8 mouse cellular contexts compared by ENCODE assay signal in the genomic region with DNA sequence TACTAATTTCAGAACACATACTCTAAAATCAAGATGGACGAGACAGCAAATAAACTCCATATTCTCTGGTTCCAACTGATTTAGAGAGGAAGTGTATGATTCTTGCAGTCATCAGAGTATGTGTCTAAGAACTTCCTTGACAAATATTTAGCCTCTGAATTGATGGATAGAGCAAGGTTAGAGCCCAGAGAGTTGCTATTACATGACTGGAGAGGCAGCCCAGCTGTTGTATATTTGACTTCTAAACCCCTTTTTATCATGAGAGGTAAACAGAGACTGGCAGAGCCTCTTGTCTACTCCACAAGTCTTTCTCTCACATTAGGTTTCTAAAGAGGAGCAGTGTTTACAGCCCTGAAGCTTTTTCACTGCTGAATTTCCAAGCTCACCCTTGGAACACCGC.
"Had no signal": no experiment of that assay in that cellular context is flagged by ENCODE, and none has a peak within 500 bp of the region (broad histone marks: within the 10 kb centered on the region; RNA-seq: fewer than 3 reads in every experiment).

No protein-coding gene starts in this region.

- ATAC-seq: inflammation-experienced regulatory T-cells, adult 6 months; liver, embryonic 12.5 days; midbrain, embryonic 13.5 days had no signal

- H3K27ac ChIP-seq: limb, embryonic 15.5 days; liver, embryonic 12.5 days; midbrain, embryonic 13.5 days; stomach, postnatal 0 days had no signal

- H3K9me3 ChIP-seq: limb, embryonic 15.5 days; liver, embryonic 12.5 days; midbrain, embryonic 13.5 days had no signal

- DNase-seq: kidney, adult 18-20 months; kidney, postnatal 14 days; thymus, postnatal 14 days had no signal

- H3K4me3 ChIP-seq: limb, embryonic 15.5 days; liver, embryonic 12.5 days; midbrain, embryonic 13.5 days had no signal

- H3K27me3 ChIP-seq: limb, embryonic 15.5 days; liver, embryonic 12.5 days; midbrain, embryonic 13.5 days had no signal

- H3K36me3 ChIP-seq: limb, embryonic 15.5 days; liver, embryonic 12.5 days; midbrain, embryonic 13.5 days had no signal

- H3K4me1 ChIP-seq: limb, embryonic 15.5 days had no signal

- H3K9ac ChIP-seq: limb, embryonic 15.5 days; liver, embryonic 12.5 days; midbrain, embryonic 13.5 days had no signal

- H3K4me2 ChIP-seq: limb, embryonic 15.5 days; liver, embryonic 12.5 days; midbrain, embryonic 13.5 days had no signal
